Mouse (Mus musculus) testis, adult 2 months (tissue): ENCODE results near the gene Baz1b. TPM values are rescaled to one million over a fixed set of nuclear protein-coding genes. Genes with fewer than 3 reads are reported as not detected.
A peak's percentile ranks its signal among the peaks of the same experiment; 100 is the strongest.

ENCODE experiments used
- H3K27ac ChIP-seq: fragments of 200-500 bp; 2 replicates; pipeline ENCODE4 v1.5.1; 2012; ENCODE audit warnings: low read depth, low read length; ENCODE audit not compliant: control insufficient read depth, insufficient read depth
- H3K27me3 ChIP-seq: fragments of 200-500 bp; 2 replicates; pipeline ENCODE4 v1.6.1; 2012; ENCODE audit warnings: mild to moderate bottlenecking, low read length, moderate library complexity; ENCODE audit not compliant: control insufficient read depth, insufficient read depth
- H3K36me3 ChIP-seq: fragments of 200-500 bp; 2 replicates; pipeline ENCODE4 v1.6.1; 2012; ENCODE audit warnings: mild to moderate bottlenecking, low read length; ENCODE audit not compliant: control insufficient read depth, insufficient read depth
- H3K4me1 ChIP-seq: fragments of 200-500 bp; 2 replicates; pipeline ENCODE4 v1.6.1; 2012; ENCODE audit warnings: low read length; ENCODE audit not compliant: control insufficient read depth, insufficient read depth
- H3K4me3 ChIP-seq: fragments of 200-500 bp; 2 replicates; pipeline ENCODE4 v1.5.1; 2012; ENCODE audit warnings: low read depth, mild to moderate bottlenecking, low read length, moderate library complexity, mixed read lengths; ENCODE audit not compliant: control insufficient read depth
- CTCF ChIP-seq: fragments of 200-500 bp; IDR thresholded peaks from 2 replicates; pipeline ENCODE4 v1.5.1; 2012; ENCODE audit warnings: low read depth, mild to moderate bottlenecking, inconsistent platforms, low read length, moderate library complexity; ENCODE audit not compliant: control insufficient read depth, insufficient read depth, insufficient replicate concordance
- POLR2A ChIP-seq: fragments of 200-500 bp; IDR thresholded peaks from 2 replicates; pipeline ENCODE4 v1.6.1; 2012; ENCODE audit warnings: low read depth, mild to moderate bottlenecking, inconsistent platforms, low read length, moderate library complexity; ENCODE audit not compliant: control insufficient read depth
- polyA plus RNA-seq: library from polyadenylated mRNA; depleted of rRNA; stranded (reverse); fragments of >200 nt; gene quantifications from 2 replicates; pipeline ENCODE4 v1.2.3, GENCODE M21; 2012

The Baz1b gene
- polyA plus RNA-seq, 1 experiment, result 7.7 TPM

- Histone ChIP-seq H3K27me3 (no peaks in the 10 kb centered on the region), H3K4me3 (no peak overlapping the region), H3K36me3 (peaks cover 2% of the 10 kb centered on the region), H3K27ac (no peak overlapping the region), H3K4me1 (peaks cover 3% of the 10 kb centered on the region; the same call in 1 of the 2 replicates)
- TF ChIP-seq POLR2A, result no peak
- TF ChIP-seq CTCF, result no peak
Observed at GRCm38 (mm10) chr5:135179616-135180015, 7.4 kb upstream of the Baz1b start.

- Histone ChIP-seq H3K4me3 (no peak overlapping the region), H3K27me3 (no peaks in the 10 kb centered on the region), H3K4me1 (peaks cover 3% of the 10 kb centered on the region; the same call in 1 of the 2 replicates), H3K36me3 (peaks cover 2% of the 10 kb centered on the region), H3K27ac (no peak overlapping the region)
- no peak for TF ChIP-seq POLR2A
- TF ChIP-seq CTCF, result no peak
Observed at GRCm38 (mm10) chr5:135180796-135181195, 6.3 kb upstream of the Baz1b start.

GRCm38 (mm10) chr5:135181776-135182175, 5.3 kb upstream of the Baz1b start:
- Histone ChIP-seq H3K36me3 (peaks cover 1% of the 10 kb centered on the region; the same call in 1 of the 2 replicates), H3K27me3 (no peaks in the 10 kb centered on the region), H3K27ac (no peak overlapping the region), H3K4me1 (peaks cover 5% of the 10 kb centered on the region), H3K4me3 (no peak overlapping the region)
- no peak for TF ChIP-seq POLR2A
- TF ChIP-seq CTCF, result no peak

- Histone ChIP-seq H3K36me3 (peaks cover 1% of the 10 kb centered on the region; the same call in 1 of the 2 replicates), H3K27ac (no peak overlapping the region)
- TF ChIP-seq POLR2A (no peak), CTCF (no peak)
Observed at GRCm38 (mm10) chr5:135183131-135183861, 3.8 kb upstream of the Baz1b start.

GRCm38 (mm10) chr5:135185016-135185415, 2.0 kb upstream of the Baz1b start:
- Histone ChIP-seq H3K4me1 (peaks cover 7% of the 10 kb centered on the region), H3K4me3 (no peak overlapping the region), H3K27ac (no peak overlapping the region), H3K27me3 (no peaks in the 10 kb centered on the region), H3K36me3 (peaks cover 1% of the 10 kb centered on the region; the same call in 1 of the 2 replicates)
- TF ChIP-seq CTCF (no peak), POLR2A (no peak)

More at GRCm38 (mm10) chr5:135183131-135183861, 3.8 kb upstream of the Baz1b start:
- H3K4me3 ChIP-seq, result no peak overlapping the region
- H3K27me3 ChIP-seq, result no peaks in the 10 kb centered on the region
- peaks cover 7% of the 10 kb centered on the region for H3K4me1 ChIP-seq

- H3K27me3 ChIP-seq, result no peaks in the 10 kb centered on the region
- no peak overlapping the region for H3K4me3 ChIP-seq
- no peak overlapping the region for H3K27ac ChIP-seq
- H3K4me1 ChIP-seq, result peaks cover 7% of the 10 kb centered on the region
- TF ChIP-seq CTCF, result peak; percentile 19; the same call in 1 of the 2 replicates
- no peak for TF ChIP-seq POLR2A
- no peaks in the 10 kb centered on the region; the same call in 1 of the 2 replicates for H3K36me3 ChIP-seq
Observed at GRCm38 (mm10) chr5:135185596-135185995, 1.5 kb upstream of the Baz1b start.

GRCm38 (mm10) chr5:135186231-135186620, 838 bp upstream of the Baz1b start:
- Histone ChIP-seq H3K36me3 (no peaks in the 10 kb centered on the region; the same call in 1 of the 2 replicates), H3K27ac (peak overlapping the region; percentile 65), H3K4me1 (peaks cover 7% of the 10 kb centered on the region), H3K4me3 (peak overlapping the region; percentile 91), H3K27me3 (no peaks in the 10 kb centered on the region)
- TF ChIP-seq POLR2A (no peak), CTCF (no peak)
